Mouse (Mus musculus): ENCODE results near the gene Acp2. TPM values are rescaled to one million over a fixed set of nuclear protein-coding genes. Genes with fewer than 3 reads are reported as not detected.

Gene Acp2
- 10 to 100 TPM in 1 of 2 experiments, 1 to 10 TPM in 1; 3.2 to 18.6 TPM for polyA plus RNA-seq (2012; fragmentation: generic; extraction: Trizol)

DNA sequence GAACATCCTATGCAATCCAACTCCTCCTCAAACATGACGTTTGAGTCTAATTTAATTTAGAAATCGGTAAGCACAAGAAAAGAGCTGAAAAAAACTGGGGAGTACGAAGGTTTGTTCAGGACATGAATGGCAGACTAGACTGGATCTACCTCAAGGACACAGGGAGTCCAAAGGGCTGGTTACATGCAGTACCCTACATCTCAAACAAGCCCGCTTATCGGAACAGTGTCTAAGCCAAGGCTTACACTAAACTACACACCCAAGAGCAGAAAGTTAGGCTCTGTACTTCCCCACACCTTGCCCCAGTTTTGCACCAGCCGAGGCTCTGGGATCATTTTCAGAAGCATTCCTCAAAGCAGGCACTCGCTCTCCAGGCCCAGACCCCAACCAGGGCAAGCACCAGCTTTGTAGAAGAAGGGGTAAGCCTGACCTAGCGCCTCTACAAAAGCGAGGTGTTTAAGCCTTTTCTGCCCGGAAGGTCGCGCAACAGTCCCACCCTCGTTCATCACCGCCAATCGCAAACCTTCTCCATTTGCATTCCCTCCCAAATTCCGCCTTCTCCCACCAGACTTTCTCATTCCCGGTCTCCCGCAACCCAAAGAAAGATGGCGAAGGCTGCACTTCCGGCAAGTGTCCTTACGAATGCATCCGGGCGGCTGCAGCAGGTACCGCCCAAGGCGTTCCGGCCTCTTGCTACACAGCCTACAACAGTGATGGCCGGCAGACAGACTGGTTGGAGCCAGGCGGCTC lies at the start of gene Acp2, which contains the start of gene Nr1h3:
Acp2 (plus strand) TSS at position 664 of the 750 bp plus-strand sequence.
Nr1h3 (minus strand) TSS at position 613 of the 750 bp plus-strand sequence.

GRCm38 (mm10) chr2:91183711-91184405 lies 18.8 kb upstream of the Acp2 start, which contains the start of gene Madd:
Gene Madd, minus strand, starts transcription at chr2:91183837.

DNA sequence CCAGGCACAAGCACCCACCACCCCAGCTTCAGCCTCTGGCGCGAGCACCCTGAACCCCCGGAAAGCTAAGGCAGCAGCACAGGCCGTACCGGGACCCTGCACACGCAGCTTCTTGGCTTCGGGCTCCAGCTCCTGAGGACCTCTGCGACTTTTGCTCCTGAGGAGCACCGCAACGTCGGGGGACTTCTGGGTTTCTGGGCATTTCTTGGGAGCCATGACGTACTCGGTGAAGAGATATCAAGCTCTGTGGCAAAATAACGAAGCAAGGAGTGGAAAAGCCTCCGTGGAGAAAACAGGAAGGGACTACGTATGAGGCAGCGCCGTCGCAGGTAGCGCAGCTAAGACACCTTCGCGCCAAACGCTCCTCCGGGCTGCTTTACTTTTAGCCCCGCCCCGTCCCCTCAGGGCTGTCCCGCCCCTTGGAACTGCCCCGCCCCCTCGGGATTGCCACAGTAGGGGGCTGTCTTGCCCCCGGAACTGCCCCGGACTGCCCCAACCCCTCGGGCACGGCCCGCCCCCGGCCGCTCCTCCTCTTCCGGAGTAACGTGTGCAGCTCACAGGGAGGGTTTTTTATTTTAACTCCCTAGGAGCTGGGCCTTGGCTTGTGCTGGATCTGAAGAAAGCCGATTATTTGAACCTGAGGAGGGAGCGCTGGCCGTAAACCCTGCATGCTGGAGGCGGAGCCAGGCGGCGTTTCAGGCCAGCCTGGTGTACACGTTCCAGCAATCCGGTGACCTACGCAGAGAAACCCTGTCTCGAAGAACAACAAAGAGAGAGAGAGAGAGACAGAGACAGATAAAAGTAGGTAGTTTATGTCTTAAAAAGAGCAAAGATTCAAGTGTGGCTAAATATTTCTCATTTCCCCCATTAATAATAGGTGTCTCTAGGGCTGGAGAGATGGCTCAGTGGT lies 34.2 kb downstream of the Acp2 start, which contains the start of gene Ddb2:
Ddb2 (minus strand) TSS at position 382 of the 910 bp plus-strand sequence.

DNA sequence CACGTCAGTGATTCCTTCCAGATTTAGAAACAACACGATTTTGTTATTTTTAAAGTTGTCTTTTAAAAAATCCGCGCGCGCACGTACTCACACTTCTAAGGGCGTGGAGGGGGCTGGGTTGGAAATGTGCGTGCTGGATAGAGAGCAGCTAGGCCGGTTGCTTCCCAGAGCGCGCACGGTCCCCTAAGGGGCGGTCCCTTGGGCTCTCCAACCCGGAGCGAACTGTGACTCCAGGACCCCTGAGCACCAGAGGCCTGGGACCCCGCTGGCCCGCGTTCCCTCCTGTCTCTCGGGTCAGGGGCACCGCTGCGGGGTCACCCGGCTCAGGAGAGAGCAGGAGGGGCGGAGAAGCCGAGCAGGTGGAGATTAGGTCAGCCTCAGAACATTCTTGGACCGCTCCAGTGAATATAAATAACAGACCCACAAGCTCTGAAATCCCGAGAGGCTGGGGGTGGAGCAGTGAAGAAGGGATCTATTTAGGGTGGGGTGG lies 53.0 kb downstream of the Acp2 start, which contains the start of gene Pacsin3:
Pacsin3 (plus strand) TSS at position 294 of the 490 bp plus-strand sequence.

Other genes with a start within 250 kb of the Acp2 start
- 1 to 10 TPM in 1 of 2 experiments, under 1 TPM in 1; 0.73 to 2.1 TPM for gene Rapsn, start 167.3 kb upstream of the Acp2 start, polyA plus RNA-seq (2012; fragmentation: generic; extraction: Trizol)
- gene Psmc3, start 148.9 kb upstream of the Acp2 start, polyA plus RNA-seq (2012; fragmentation: generic; extraction: Trizol) = 100 to 1,000 TPM; 217 to 272 TPM
- gene Slc39a13, start 132.5 kb upstream of the Acp2 start, polyA plus RNA-seq (2012; fragmentation: generic; extraction: Trizol) = 10 to 100 TPM; 32.7 to 63.7 TPM
- gene Spi1, start 120.5 kb upstream of the Acp2 start, polyA plus RNA-seq (2012; fragmentation: generic; extraction: Trizol) = under 1 TPM in 1 of 2 experiments, not detected in 1; 0.04 TPM
- under 1 TPM in 1 of 2 experiments, not detected in 1; 0.02 TPM for gene Mybpc3, start 84.7 kb upstream of the Acp2 start, polyA plus RNA-seq (2012; fragmentation: generic; extraction: Trizol)
- gene Madd, start 19.0 kb upstream of the Acp2 start, polyA plus RNA-seq (2012; fragmentation: generic; extraction: Trizol) = 1 to 10 TPM; 1.8 to 6.0 TPM
- gene Nr1h3, start 51 bp upstream of the Acp2 start, polyA plus RNA-seq (2012; fragmentation: generic; extraction: Trizol) = under 1 TPM; 0.14 to 0.42 TPM
- 1 to 10 TPM in 1 of 2 experiments, under 1 TPM in 1; 0.44 to 3.9 TPM for gene Ddb2, start 34.1 kb downstream of the Acp2 start, polyA plus RNA-seq (2012; fragmentation: generic; extraction: Trizol)
- gene Pacsin3, start 53.1 kb downstream of the Acp2 start, polyA plus RNA-seq (2012; fragmentation: generic; extraction: Trizol) = 10 to 100 TPM; 20.4 to 37.9 TPM
- gene Arfgap2, start 62.1 kb downstream of the Acp2 start, polyA plus RNA-seq (2012; fragmentation: generic; extraction: Trizol) = 10 to 100 TPM; 42.7 to 46.6 TPM
- 10 to 100 TPM; 23.8 to 52.5 TPM for gene 1110051M20Rik, start 241.8 kb downstream of the Acp2 start, polyA plus RNA-seq (2012; fragmentation: generic; extraction: Trizol)

Measured in C3H10T1/2 (cell line).